Mouse (Mus musculus) limb, embryonic 13.5 days (tissue): ENCODE results near the gene Cfap77. TPM values are rescaled to one million over a fixed set of nuclear protein-coding genes. Genes with fewer than 3 reads are reported as not detected.

ENCODE experiments used
- ATAC-seq: fragments of 200-750 bp; cut with Nextera tagmentation; 2 replicates; pipeline ENCODE4 v1.8.0; 2017; ENCODE audit warnings: low read depth, moderate number of reproducible peaks, moderate TSS enrichment; ENCODE audit not compliant: low FRiP score
- H3K27ac ChIP-seq: fragments of 300-500 bp; sonication (generic); 2 replicates; pipeline ENCODE4 v1.5.1; 2015; ENCODE audit warnings: inconsistent platforms, mild to moderate bottlenecking, moderate library complexity
- H3K27me3 ChIP-seq: fragments of 300-500 bp; sonication (generic); 2 replicates; pipeline ENCODE4 v1.6.1; 2015; ENCODE audit warnings: mild to moderate bottlenecking, inconsistent platforms
- H3K36me3 ChIP-seq: fragments of 300-500 bp; sonication (generic); 2 replicates; pipeline ENCODE4 v1.6.1; 2015; ENCODE audit warnings: inconsistent platforms, mild to moderate bottlenecking, moderate library complexity
- H3K4me1 ChIP-seq: fragments of 300-500 bp; sonication (generic); 2 replicates; pipeline ENCODE4 v1.6.1; 2015; ENCODE audit warnings: inconsistent platforms
- H3K4me2 ChIP-seq: fragments of 300-500 bp; sonication (generic); replicated peaks from 2 replicates; pipeline ENCODE4 v1.6.1; 2015; ENCODE audit warnings: inconsistent platforms, mild to moderate bottlenecking, moderate library complexity
- H3K4me3 ChIP-seq: fragments of 300-500 bp; sonication (generic); 2 replicates; pipeline ENCODE4 v1.5.1; 2015; ENCODE audit warnings: moderate library complexity, mild to moderate bottlenecking, inconsistent platforms
- H3K9ac ChIP-seq: fragments of 300-500 bp; sonication (generic); 2 replicates; pipeline ENCODE4 v1.6.1; 2015; ENCODE audit warnings: mild to moderate bottlenecking, inconsistent platforms
- H3K9me3 ChIP-seq: fragments of 300-500 bp; sonication (generic); 2 replicates; pipeline ENCODE4 v1.6.1; 2016; ENCODE audit warnings: inconsistent platforms
- WGBS: fragments of 180-500 bp; shearing (Covaris S2); methylation state at CpG from one replicate; pipeline ENCODE4 v1.1.7; 2015; 5-methylcytosine and 5-hydroxymethylcytosine counted together
- polyA plus RNA-seq: library from polyadenylated mRNA; unstranded; fragments of >200 nt; fragmentation: Nextera tagmentation; extraction: Ambion mirVana; gene quantifications from 2 replicates; pipeline ENCODE4 v1.2.1, GENCODE M21; 2015

Gene Cfap77
- polyA plus RNA-seq, 1 experiment from 2014 or later, result 0.24 TPM

GRCm38 (mm10) chr2:28915768-28916512 lies 138.9 kb downstream of the Cfap77 start:
- no peak overlapping the region for H3K9ac ChIP-seq
- no peaks in the 10 kb centered on the region for H3K9me3 ChIP-seq
- H3K4me1 ChIP-seq, result peaks cover 17% of the 10 kb centered on the region; the same call in 1 of the 2 replicates
- H3K4me2 ChIP-seq, result peak overlapping the region; percentile 34
- WGBS, result under 1% methylated on average over 47 of the region's 50 CpGs
- peaks cover 98% of the 10 kb centered on the region for H3K27me3 ChIP-seq
- H3K36me3 ChIP-seq, result no peaks in the 10 kb centered on the region
- ATAC-seq, result peak; percentile 80
- H3K27ac ChIP-seq, result no peak overlapping the region
- H3K4me3 ChIP-seq, result no peak overlapping the region

GRCm38 (mm10) chr2:28915104-28915738 lies 139.6 kb downstream of the Cfap77 start:
- peak; percentile 32; the same call in 1 of the 2 replicates for ATAC-seq
- Histone ChIP-seq H3K27me3 (peaks cover 98% of the 10 kb centered on the region), H3K9ac (no peak overlapping the region), H3K4me3 (no peak overlapping the region), H3K36me3 (no peaks in the 10 kb centered on the region), H3K27ac (no peak overlapping the region), H3K9me3 (no peaks in the 10 kb centered on the region), H3K4me2 (no peak overlapping the region), H3K4me1 (peaks cover 17% of the 10 kb centered on the region; the same call in 1 of the 2 replicates)
- 6% methylated on average over 22 of the region's 22 CpGs for WGBS

- Histone ChIP-seq H3K4me3 (no peak overlapping the region), H3K4me1 (peaks cover 18% of the 10 kb centered on the region; the same call in 1 of the 2 replicates), H3K4me2 (no peak overlapping the region), H3K36me3 (no peaks in the 10 kb centered on the region), H3K27ac (no peak overlapping the region), H3K27me3 (peaks cover 100% of the 10 kb centered on the region), H3K9me3 (no peaks in the 10 kb centered on the region), H3K9ac (no peak overlapping the region)
- WGBS, result 0% methylated on average over 2 of the region's 2 CpGs
- ATAC-seq, result no peak
Observed at GRCm38 (mm10) chr2:28914121-28914520, 140.7 kb downstream of the Cfap77 start.

- Histone ChIP-seq H3K27ac (no peak overlapping the region), H3K36me3 (no peaks in the 10 kb centered on the region), H3K4me1 (peaks cover 29% of the 10 kb centered on the region), H3K4me3 (no peak overlapping the region), H3K9ac (no peak overlapping the region), H3K4me2 (no peak overlapping the region), H3K9me3 (no peaks in the 10 kb centered on the region), H3K27me3 (peaks cover 100% of the 10 kb centered on the region)
- no peak for ATAC-seq
- WGBS, result 0% methylated on average over 4 of the region's 4 CpGs
Observed at GRCm38 (mm10) chr2:28912961-28913360, 141.9 kb downstream of the Cfap77 start.

- Histone ChIP-seq H3K9ac (no peak overlapping the region), H3K9me3 (no peaks in the 10 kb centered on the region), H3K4me1 (peaks cover 25% of the 10 kb centered on the region), H3K4me2 (no peak overlapping the region), H3K36me3 (no peaks in the 10 kb centered on the region), H3K27me3 (peaks cover 100% of the 10 kb centered on the region), H3K4me3 (no peak overlapping the region), H3K27ac (no peak overlapping the region)
- no peak for ATAC-seq
- 1% methylated on average over 33 of the region's 33 CpGs for WGBS
Observed at GRCm38 (mm10) chr2:28912039-28912700, 142.7 kb downstream of the Cfap77 start.

GRCm38 (mm10) chr2:28911331-28912038 lies 143.4 kb downstream of the Cfap77 start:
- Histone ChIP-seq H3K4me2 (no peak overlapping the region), H3K9me3 (no peaks in the 10 kb centered on the region), H3K27ac (no peak overlapping the region), H3K27me3 (peaks cover 100% of the 10 kb centered on the region), H3K4me3 (peak overlapping the region; percentile 1; the same call in 1 of the 2 replicates), H3K9ac (no peak overlapping the region), H3K36me3 (no peaks in the 10 kb centered on the region), H3K4me1 (peaks cover 23% of the 10 kb centered on the region)
- ATAC-seq, result no peak
- 1% methylated on average over 44 of the region's 44 CpGs for WGBS

- 4% methylated on average over 3 of the region's 3 CpGs for WGBS
- Histone ChIP-seq H3K27ac (no peak overlapping the region), H3K4me2 (no peak overlapping the region), H3K9me3 (no peaks in the 10 kb centered on the region), H3K4me1 (peaks cover 20% of the 10 kb centered on the region), H3K36me3 (peaks cover 4% of the 10 kb centered on the region), H3K9ac (no peak overlapping the region), H3K27me3 (peaks cover 100% of the 10 kb centered on the region), H3K4me3 (peak overlapping the region; percentile 1; the same call in 1 of the 2 replicates)
- no peak for ATAC-seq
Observed at GRCm38 (mm10) chr2:28910877-28911276, 144.0 kb downstream of the Cfap77 start.

- no peak overlapping the region for H3K27ac ChIP-seq
- no peak for ATAC-seq
- peaks cover 96% of the 10 kb centered on the region for H3K27me3 ChIP-seq
- no peak overlapping the region for H3K4me3 ChIP-seq
- 5% methylated on average over 25 of the region's 25 CpGs for whole genome bisulfite sequencing
- H3K9ac ChIP-seq, result no peak overlapping the region
- peaks cover 20% of the 10 kb centered on the region for H3K4me1 ChIP-seq
- no peak overlapping the region for H3K4me2 ChIP-seq
- H3K9me3 ChIP-seq, result no peaks in the 10 kb centered on the region
- H3K36me3 ChIP-seq, result peaks cover 12% of the 10 kb centered on the region
Observed at GRCm38 (mm10) chr2:28909818-28910710, 144.8 kb downstream of the Cfap77 start.

GRCm38 (mm10) chr2:28909186-28909817 lies 145.6 kb downstream of the Cfap77 start:
- no peak for ATAC-seq
- Histone ChIP-seq H3K36me3 (peaks cover 19% of the 10 kb centered on the region), H3K4me3 (peak overlapping the region; percentile 10; the same call in 1 of the 2 replicates), H3K4me1 (peaks cover 20% of the 10 kb centered on the region), H3K9me3 (no peaks in the 10 kb centered on the region), H3K27ac (no peak overlapping the region), H3K27me3 (peaks cover 89% of the 10 kb centered on the region), H3K4me2 (peak overlapping the region; percentile 44; the same call in 1 of the 2 replicates), H3K9ac (no peak overlapping the region)
- 1% methylated on average over 38 of the region's 41 CpGs for WGBS

- WGBS, result 1% methylated on average over 39 of the region's 39 CpGs
- H3K4me3 ChIP-seq, result peak overlapping the region; percentile 26
- no peak overlapping the region for H3K27ac ChIP-seq
Observed at GRCm38 (mm10) chr2:28908389-28909153, 146.3 kb downstream of the Cfap77 start.

More at GRCm38 (mm10) chr2:28908389-28909153, 146.3 kb downstream of the Cfap77 start:
- peaks cover 26% of the 10 kb centered on the region for H3K36me3 ChIP-seq
- no peaks in the 10 kb centered on the region for H3K9me3 ChIP-seq
- peaks cover 82% of the 10 kb centered on the region for H3K27me3 ChIP-seq
- H3K4me1 ChIP-seq, result peaks cover 20% of the 10 kb centered on the region
- H3K4me2 ChIP-seq, result peak overlapping the region; percentile 44
- H3K9ac ChIP-seq, result 0 out of 2 replicates have a peak overlapping the region, but pooled peaks have one; percentile 13
- ATAC-seq, result no peak
